Mouse (Mus musculus): ENCODE measurements at regions not wholly inside any gene's neighbourhood (a gene's known extent, or its start where the extent isn't known, plus 50 kb on each side); places are given as distances from the start of the nearest gene placed in this dataset.

GRCm38 (mm10) chr4:150771922-150772651 is 81.6 kb upstream of the Errfi1 start:
- Histone ChIP-seq H3K36me3 (ENCODE audit: control insufficient read depth, insufficient read depth) (no peaks in the 10 kb centered on the region), H3ac (ENCODE audit: control insufficient read depth, insufficient read length) (no peak overlapping the region), H3K4me2 (ENCODE audit: low read depth) (no peak overlapping the region), H3K27me3 (ENCODE audit: control insufficient read depth, insufficient read depth, insufficient read length) (no peaks in the 10 kb centered on the region), H3K79me2 (ENCODE audit: control insufficient read depth, insufficient read depth) (no peaks in the 10 kb centered on the region), H3K4me3 (no peak overlapping the region)
- no peak for TF ChIP-seq POLR2A (IDR thresholded peaks at IDR 0.05; ENCODE audit: insufficient read length, low read depth)
- no peak for TF ChIP-seq MAX (IDR thresholded peaks at IDR 0.05; ENCODE audit: low read depth)
- peak in 2 of 3 experiments; percentile 74 to 81 for TF ChIP-seq MYOD1 (IDR thresholded peaks at IDR 0.05; ENCODE audit: control insufficient read depth in 1 of 3, insufficient read length in 2 of 3, low read depth in 2 of 3)
- peak in 2 of 3 experiments; percentile 32 to 81 for TF ChIP-seq MYOG (IDR thresholded peaks at IDR 0.05; ENCODE audit: control insufficient read depth in 1 of 3, insufficient read depth in 1 of 3, insufficient read length in 2 of 3, low read depth in 2 of 3)
- no peak for TF ChIP-seq CEBPB (IDR thresholded peaks at IDR 0.05; ENCODE audit: insufficient read depth, poor library complexity, severe bottlenecking)
- TF ChIP-seq TCF3 (IDR thresholded peaks at IDR 0.05; ENCODE audit: insufficient read length, low read depth): peak; percentile 39
- no peak for TF ChIP-seq REST (IDR thresholded peaks at IDR 0.05; ENCODE audit: insufficient read depth, insufficient read length)
- TF ChIP-seq E2F4 (IDR thresholded peaks at IDR 0.05; ENCODE audit: insufficient read depth): no peak
- TF ChIP-seq TCF12 (IDR thresholded peaks at IDR 0.05; ENCODE audit: insufficient read depth, poor library complexity, severe bottlenecking): peak; percentile 10
- TF ChIP-seq POLR2AphosphoS2 (IDR thresholded peaks at IDR 0.05; ENCODE audit: insufficient read length, low read depth): no peak
- peak; percentile 57 for TF ChIP-seq USF1 (IDR thresholded peaks at IDR 0.05; ENCODE audit: low read depth)
- TF ChIP-seq SRF (IDR thresholded peaks at IDR 0.05; ENCODE audit: control insufficient read depth, insufficient read length, low read depth): no peak

- Histone ChIP-seq H3ac (ENCODE audit: control insufficient read depth, insufficient read length) (no peak overlapping the region), H3K79me2 (ENCODE audit: control insufficient read depth, insufficient read depth) (no peaks in the 10 kb centered on the region), H3K36me3 (ENCODE audit: control insufficient read depth, insufficient read depth) (no peaks in the 10 kb centered on the region), H3K4me3 (no peak overlapping the region), H3K27me3 (ENCODE audit: control insufficient read depth, insufficient read depth, insufficient read length) (no peaks in the 10 kb centered on the region), H3K4me2 (ENCODE audit: low read depth) (no peak overlapping the region)
- TF ChIP-seq TCF3 (IDR thresholded peaks at IDR 0.05; ENCODE audit: insufficient read length, low read depth) (no peak), SRF (IDR thresholded peaks at IDR 0.05; ENCODE audit: control insufficient read depth, insufficient read length, low read depth) (no peak), CEBPB (IDR thresholded peaks at IDR 0.05; ENCODE audit: insufficient read depth, poor library complexity, severe bottlenecking) (no peak), MAX (IDR thresholded peaks at IDR 0.05; ENCODE audit: low read depth) (no peak), USF1 (IDR thresholded peaks at IDR 0.05; ENCODE audit: low read depth) (no peak), POLR2A (IDR thresholded peaks at IDR 0.05; ENCODE audit: insufficient read length, low read depth) (no peak), REST (IDR thresholded peaks at IDR 0.05; ENCODE audit: insufficient read depth, insufficient read length) (no peak), E2F4 (IDR thresholded peaks at IDR 0.05; ENCODE audit: insufficient read depth) (no peak), MYOG (IDR thresholded peaks at IDR 0.05; ENCODE audit: control insufficient read depth in 1 of 3, insufficient read depth in 1 of 3, insufficient read length in 2 of 3, low read depth in 2 of 3) (no peak)
These were observed 82.2 kb upstream of the Errfi1 start for GRCm38 (mm10) chr4:150771469-150771868.

- Histone ChIP-seq H3K4me2 (ENCODE audit: low read depth) (no peak overlapping the region), H3K4me3 (no peak overlapping the region), H3K79me2 (ENCODE audit: control insufficient read depth, insufficient read depth) (no peaks in the 10 kb centered on the region), H3K36me3 (ENCODE audit: control insufficient read depth, insufficient read depth) (no peaks in the 10 kb centered on the region), H3ac (ENCODE audit: control insufficient read depth, insufficient read length) (no peak overlapping the region), H3K27me3 (ENCODE audit: control insufficient read depth, insufficient read depth, insufficient read length) (no peaks in the 10 kb centered on the region)
- TF ChIP-seq MYOG (IDR thresholded peaks at IDR 0.05; ENCODE audit: control insufficient read depth in 1 of 3, insufficient read depth in 1 of 3, insufficient read length in 2 of 3, low read depth in 2 of 3) (no peak), POLR2AphosphoS2 (IDR thresholded peaks at IDR 0.05; ENCODE audit: insufficient read length, low read depth) (no peak), REST (IDR thresholded peaks at IDR 0.05; ENCODE audit: insufficient read depth, insufficient read length) (no peak), USF1 (IDR thresholded peaks at IDR 0.05; ENCODE audit: low read depth) (peak; percentile 65), MYOD1 (IDR thresholded peaks at IDR 0.05; ENCODE audit: control insufficient read depth in 1 of 3, insufficient read length in 2 of 3, low read depth in 2 of 3) (no peak), SRF (IDR thresholded peaks at IDR 0.05; ENCODE audit: control insufficient read depth, insufficient read length, low read depth) (no peak)
These were observed 84.7 kb upstream of the Errfi1 start for GRCm38 (mm10) chr4:150769043-150769442.

GRCm38 (mm10) chr4:150758467-150759237 is 95.1 kb upstream of the Errfi1 start:
- H3K4me3 ChIP-seq: no peak overlapping the region
- no peaks in the 10 kb centered on the region for H3K27me3 ChIP-seq (ENCODE audit: control insufficient read depth, insufficient read depth, insufficient read length)
- H3K4me2 ChIP-seq (ENCODE audit: low read depth): no peak overlapping the region
- no peaks in the 10 kb centered on the region for H3K79me2 ChIP-seq (ENCODE audit: control insufficient read depth, insufficient read depth)
- H3ac ChIP-seq (ENCODE audit: control insufficient read depth, insufficient read length): no peak overlapping the region
- H3K36me3 ChIP-seq (ENCODE audit: control insufficient read depth, insufficient read depth): no peaks in the 10 kb centered on the region
- TF ChIP-seq TCF3 (IDR thresholded peaks at IDR 0.05; ENCODE audit: insufficient read length, low read depth) (no peak), MAX (IDR thresholded peaks at IDR 0.05; ENCODE audit: low read depth) (no peak), POLR2AphosphoS2 (IDR thresholded peaks at IDR 0.05; ENCODE audit: insufficient read length, low read depth) (no peak), USF1 (IDR thresholded peaks at IDR 0.05; ENCODE audit: low read depth) (no peak), POLR2A (IDR thresholded peaks at IDR 0.05; ENCODE audit: insufficient read length, low read depth) (no peak), MYOD1 (IDR thresholded peaks at IDR 0.05; ENCODE audit: control insufficient read depth in 1 of 3, insufficient read length in 2 of 3, low read depth in 2 of 3) (no peak), E2F4 (IDR thresholded peaks at IDR 0.05; ENCODE audit: insufficient read depth) (no peak), SRF (IDR thresholded peaks at IDR 0.05; ENCODE audit: control insufficient read depth, insufficient read length, low read depth) (no peak), CEBPB (IDR thresholded peaks at IDR 0.05; ENCODE audit: insufficient read depth, poor library complexity, severe bottlenecking) (no peak), TCF12 (IDR thresholded peaks at IDR 0.05; ENCODE audit: insufficient read depth, poor library complexity, severe bottlenecking) (no peak), MYOG (IDR thresholded peaks at IDR 0.05; ENCODE audit: control insufficient read depth in 1 of 3, insufficient read depth in 1 of 3, insufficient read length in 2 of 3, low read depth in 2 of 3) (no peak), REST (IDR thresholded peaks at IDR 0.05; ENCODE audit: insufficient read depth, insufficient read length) (no peak)

All from myocyte (in vitro differentiated cells).